Mouse (Mus musculus): Measurements from ENCODE around the gene Gm49450. TPM values are rescaled to one million over a fixed set of nuclear protein-coding genes. Genes with fewer than 3 reads are reported as not detected.
A peak's percentile ranks its signal among the peaks of the same experiment; 100 is the strongest.

Gm49450 gene
- total RNA-seq, 2 experiments from 2014 or later, result not detected

DNA sequence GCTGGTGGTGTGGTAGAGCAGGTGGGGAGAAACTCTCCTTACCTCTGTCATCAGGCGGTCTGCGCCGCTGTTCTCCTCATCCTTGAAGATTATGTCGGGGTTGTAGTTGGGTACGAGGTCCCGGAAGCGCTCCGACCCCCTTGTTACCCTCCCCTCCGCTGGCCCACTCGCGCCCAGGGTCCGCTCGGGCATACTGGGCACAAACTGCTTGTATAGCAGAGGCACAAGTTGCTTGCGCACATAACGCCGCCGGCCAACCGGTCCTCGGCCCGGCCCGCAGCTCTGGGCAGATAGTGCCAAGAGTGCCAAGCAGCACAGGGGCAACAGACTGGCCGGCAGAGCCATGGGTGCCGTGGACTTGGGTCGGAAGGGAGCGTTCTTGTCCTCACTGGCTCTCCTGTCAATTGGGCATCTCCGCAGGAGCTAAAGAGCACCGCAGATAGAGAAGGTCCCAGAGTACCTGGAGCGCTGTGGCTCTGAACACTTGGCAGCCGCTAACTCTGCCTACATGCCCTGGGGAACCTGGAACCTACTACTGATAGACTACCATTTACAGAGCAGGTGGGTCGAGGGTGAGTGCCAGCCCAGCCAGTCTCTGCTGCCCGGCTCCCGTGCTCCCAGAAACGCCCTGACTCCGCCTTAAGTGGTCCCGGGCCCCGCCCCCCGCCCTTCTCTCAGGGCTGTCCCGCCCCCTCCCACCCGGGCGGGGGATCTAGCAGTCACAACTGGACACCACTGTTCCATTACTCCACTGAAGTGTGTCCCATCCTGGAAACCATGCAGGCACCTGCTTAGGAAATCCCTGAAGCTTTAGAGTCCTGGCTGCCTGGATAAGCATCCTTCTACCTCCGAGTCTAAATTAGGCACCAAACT is 55.2 kb downstream of the Gm49450 start, which contains the start of gene Dhh:
Dhh (minus strand) TSS at position 613 of the 873 bp plus-strand sequence.
- intact Hi-C loops (cut with DNase I), result no loop called here
- no peak for DNase-seq (ENCODE audit: low spot score in 2 of 2)

- intact Hi-C loops (cut with DNase I), result no loop called here
- no peak for DNase-seq (ENCODE audit: low spot score in 2 of 2)
Measured at GRCm38 (mm10) chr15:98897495-98897894, 55.9 kb downstream of the Gm49450 start.

DNA sequence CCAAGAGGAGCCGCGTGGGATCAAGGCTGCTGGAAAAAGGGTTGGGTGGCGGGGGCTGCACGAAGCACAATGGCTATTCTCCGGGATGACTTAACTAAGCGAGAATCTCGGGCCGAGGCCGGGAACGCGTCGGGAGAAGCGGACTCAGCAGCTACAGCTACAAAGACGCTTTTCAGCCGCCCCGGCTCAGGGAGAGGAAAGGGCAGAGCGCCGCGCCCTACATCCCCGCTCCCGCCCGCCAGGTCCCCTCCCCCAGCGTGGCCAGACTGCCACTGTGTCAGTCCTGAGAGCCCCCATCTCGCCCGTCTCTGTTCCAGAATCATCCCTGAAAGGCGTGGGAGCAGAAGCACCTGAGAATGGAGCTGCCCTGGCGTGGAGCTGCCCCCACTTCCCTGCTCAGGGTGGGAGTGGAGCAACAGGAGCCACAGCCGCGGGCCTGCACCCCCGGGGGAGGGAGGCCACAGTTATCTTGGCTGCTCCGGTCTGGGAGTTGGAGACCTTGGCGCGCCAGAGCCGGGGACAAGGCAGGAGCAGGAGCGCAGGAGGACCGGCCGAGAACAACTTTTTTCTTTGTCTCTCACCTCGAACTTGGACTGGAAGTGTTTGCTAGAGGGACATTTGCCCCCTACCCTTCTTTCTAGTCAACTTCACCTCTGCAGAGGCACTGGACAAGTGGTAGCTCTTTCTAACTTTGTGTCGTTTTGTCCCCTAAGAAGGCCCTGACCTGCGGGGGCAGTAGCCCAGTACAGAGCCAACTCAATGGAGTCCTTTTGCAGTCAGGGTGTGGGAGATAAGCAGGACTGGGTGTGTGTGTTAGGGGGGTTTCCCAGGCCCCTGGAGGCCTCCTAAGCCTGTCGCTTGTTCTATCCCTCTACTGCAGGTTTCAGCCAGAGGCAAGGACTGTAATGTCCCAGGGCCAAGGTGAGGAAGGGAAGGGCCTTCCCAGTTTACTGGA is 57.4 kb downstream of the Gm49450 start:
- no peak for DNase-seq (ENCODE audit: low spot score in 2 of 2)
- intact Hi-C loops (cut with DNase I), result no loop called here

DNA sequence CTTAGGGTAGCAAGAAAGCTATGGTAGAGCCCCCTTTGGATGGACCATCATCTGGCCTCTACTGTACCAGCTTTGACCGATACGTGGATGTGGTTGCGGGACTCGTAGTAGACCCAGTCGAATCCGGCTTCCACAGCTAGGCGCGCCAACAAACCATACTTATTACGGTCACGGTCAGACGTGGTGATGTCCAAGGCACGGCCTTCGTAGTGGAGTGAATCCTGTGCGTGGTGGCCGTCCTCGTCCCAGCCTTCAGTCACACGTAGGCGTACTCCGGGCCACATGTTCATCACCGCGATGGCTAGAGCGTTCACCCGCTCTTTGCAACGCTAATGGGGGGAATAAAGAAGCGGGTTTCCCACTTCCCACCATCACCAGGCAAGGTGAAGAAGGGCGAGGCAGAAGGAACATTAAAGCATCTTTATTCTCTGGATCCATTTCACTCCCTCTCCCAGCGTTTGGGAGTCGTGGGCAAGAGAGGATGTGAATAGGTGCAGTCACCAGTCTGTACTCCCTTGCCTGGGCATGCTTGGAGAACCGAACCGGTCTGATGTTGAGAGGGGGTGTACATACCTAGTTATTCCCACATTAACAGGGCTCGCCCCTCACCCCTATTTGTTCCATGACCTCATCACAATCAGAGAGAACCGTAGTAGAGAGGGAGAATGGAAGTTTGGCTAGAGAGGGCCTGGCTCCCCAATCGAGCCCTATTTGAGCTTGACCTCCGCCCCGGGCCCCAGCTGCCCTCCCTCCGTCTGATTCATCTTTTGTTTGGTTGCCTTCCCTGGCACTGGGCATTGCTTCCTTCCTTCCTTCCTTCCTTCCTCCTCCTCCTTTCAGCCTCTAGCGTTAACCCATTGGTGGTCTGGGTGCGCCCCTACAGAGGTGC is 58.4 kb downstream of the Gm49450 start:
- no peak for DNase-seq (ENCODE audit: low spot score in 2 of 2)
- intact Hi-C loops (cut with DNase I), result no loop called here

- intact Hi-C loops (cut with DNase I), result loop anchor here (2.0 kb wide), 2 partner anchors 35 to 99 kb away; no protein-coding TSS in a partner anchor
- peak; percentile 49 to 59 for DNase-seq (ENCODE audit: low spot score in 2 of 2)
Measured at GRCm38 (mm10) chr15:98893940-98894745, 59.2 kb downstream of the Gm49450 start, which contains the start of gene Rhebl1. Gene Rhebl1 (minus strand): TSS chr15:98894540.

GRCm38 (mm10) chr15:98893036-98893435 is 60.3 kb downstream of the Gm49450 start:
- intact Hi-C loops (cut with DNase I), result loop anchor here (2.0 kb wide), 2 partner anchors 36 to 100 kb away; no protein-coding TSS in a partner anchor
- DNase-seq (ENCODE audit: low spot score in 2 of 2), result no peak

- intact Hi-C loops (cut with DNase I), result loop anchor here (2.0 kb wide), 2 partner anchors 37 to 101 kb away; no protein-coding TSS in a partner anchor
- peak in 1 of 2 experiments; percentile 33 for DNase-seq (ENCODE audit: low spot score in 2 of 2)
Measured at GRCm38 (mm10) chr15:98891907-98892606, 61.3 kb downstream of the Gm49450 start.

DNA sequence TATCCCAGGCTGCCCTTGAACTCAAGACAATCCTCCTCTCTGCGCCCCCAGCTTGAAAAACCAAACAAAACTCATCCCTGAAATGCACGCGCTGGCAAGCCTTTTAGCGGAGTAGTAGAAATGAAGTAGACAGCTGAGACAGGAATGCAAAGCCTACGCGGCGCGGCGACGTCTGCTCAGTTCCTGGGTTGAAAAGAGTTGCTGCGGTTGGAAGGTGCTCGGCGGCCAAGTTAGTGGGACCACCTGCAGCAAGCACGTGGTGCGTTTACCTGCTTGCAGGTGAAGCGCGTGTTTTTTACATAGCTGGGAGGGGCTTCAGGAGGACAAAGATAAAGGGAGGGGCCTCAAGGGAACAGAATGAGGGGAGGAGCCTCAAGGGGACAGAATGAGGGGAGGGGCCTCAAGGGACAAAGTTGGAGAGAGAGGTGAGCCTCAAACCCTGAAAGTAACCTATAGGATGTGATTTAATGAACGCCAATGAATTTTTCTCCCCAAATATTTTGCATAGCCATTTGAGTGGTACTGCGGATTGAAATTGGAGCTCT is 62.1 kb downstream of the Gm49450 start:
- intact Hi-C loops (cut with DNase I), result no loop called here
- DNase-seq (ENCODE audit: low spot score in 2 of 2), result no peak

DNA sequence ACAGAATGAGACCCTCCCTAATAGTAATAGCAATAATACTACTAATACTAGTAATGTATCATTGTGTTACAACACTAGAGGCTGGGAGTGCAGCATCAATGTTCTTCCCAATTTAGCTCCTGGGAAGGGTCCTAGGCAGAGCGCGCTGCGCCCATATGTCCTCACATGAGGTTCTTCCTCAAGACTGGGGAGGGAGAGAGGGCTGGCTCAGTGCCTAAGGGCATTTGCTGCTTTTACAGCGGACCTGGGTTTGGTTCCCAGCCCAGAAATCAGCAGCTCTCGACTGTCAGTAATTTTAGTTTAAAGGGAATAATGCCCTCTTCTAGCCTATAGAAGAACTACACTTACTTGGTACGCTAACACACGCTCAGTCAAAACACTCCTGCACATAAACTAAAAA is 65.8 kb downstream of the Gm49450 start:
- intact Hi-C loops (cut with DNase I), result no loop called here
- DNase-seq (ENCODE audit: low spot score in 2 of 2), result no peak

DNA sequence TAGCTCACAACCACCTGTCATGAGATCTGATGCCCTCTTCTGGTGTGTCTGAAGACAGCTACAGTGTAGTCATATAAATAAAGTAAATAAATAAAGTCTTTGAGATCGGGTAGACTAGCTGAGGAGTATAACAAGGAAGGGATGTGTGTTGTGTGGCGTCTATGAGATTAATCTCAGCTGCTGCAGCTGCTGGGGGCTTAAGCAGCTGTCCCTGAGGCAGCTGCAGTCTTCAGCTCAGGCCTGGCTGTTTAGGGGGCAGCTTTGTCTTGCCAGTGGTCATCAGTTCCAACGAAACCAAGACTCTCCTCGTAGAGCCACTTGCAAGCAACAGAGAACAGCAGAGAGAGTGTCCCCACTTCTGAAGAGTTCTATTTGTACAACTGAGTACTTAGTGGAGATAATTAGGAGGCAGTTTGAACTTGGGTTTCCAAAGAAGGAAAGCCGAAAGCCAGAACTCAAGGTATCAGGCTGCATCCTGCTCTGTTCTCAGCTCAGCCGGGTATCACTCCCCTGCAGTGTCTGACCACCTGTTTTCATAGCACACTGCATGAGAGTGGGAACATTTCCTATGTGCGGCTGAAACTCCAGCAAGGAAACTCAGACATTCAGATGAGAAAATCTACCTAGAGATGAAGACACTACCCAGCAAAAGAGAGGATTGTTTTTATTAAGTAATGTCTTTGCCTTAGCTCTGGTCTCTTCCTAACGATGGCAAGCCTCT is 66.5 kb downstream of the Gm49450 start:
- DNase-seq (ENCODE audit: low spot score in 2 of 2), result no peak
- intact Hi-C loops (cut with DNase I), result no loop called here

GRCm38 (mm10) chr15:98884106-98884505 is 69.2 kb downstream of the Gm49450 start:
- intact Hi-C loops (cut with DNase I), result no loop called here
- no peak for DNase-seq (ENCODE audit: low spot score in 2 of 2)

DNA sequence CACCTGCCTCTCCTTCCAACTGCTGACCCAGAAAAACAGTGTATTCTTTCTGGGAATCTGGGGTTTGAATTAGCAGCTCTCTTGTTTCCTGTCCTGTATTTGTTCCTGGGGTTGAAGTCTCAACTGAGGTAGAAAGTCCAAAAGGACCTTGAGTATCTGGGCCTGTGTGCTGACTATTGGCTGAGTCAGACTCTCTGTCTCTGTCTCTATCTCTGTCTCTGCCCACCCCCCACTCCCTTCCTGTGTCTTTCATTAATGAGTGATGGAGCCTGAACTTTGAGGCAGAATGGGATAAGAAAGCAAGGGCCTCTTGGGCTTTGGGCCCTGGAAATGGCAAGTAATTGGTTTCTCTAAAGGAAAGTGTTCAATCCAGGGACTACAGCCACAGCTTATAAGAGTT is 69.7 kb downstream of the Gm49450 start:
- DNase-seq (ENCODE audit: low spot score in 2 of 2), result no peak
- intact Hi-C loops (cut with DNase I), result no loop called here

Other genes starting within 250 kb of the Gm49450 start
- 10 to 100 TPM; 12.5 to 14.4 TPM for gene Ccdc65, start 245.3 kb downstream of the Gm49450 start, total RNA-seq (2021)
- 1 to 10 TPM; 1.5 to 2.1 TPM for gene Fkbp11, start 225.4 kb downstream of the Gm49450 start, total RNA-seq (2021)
- gene Arf3, start 190.3 kb downstream of the Gm49450 start, total RNA-seq (2021), result 100 to 1,000 TPM; 721 to 734 TPM
- gene Wnt10b, start 175.4 kb downstream of the Gm49450 start, total RNA-seq (2021), result 1 to 10 TPM in 1 of 2 experiments, under 1 TPM in 1; 0.59 to 1.1 TPM
- gene Wnt1, start 163.7 kb downstream of the Gm49450 start, total RNA-seq (2021), result not detected
- 100 to 1,000 TPM; 827 to 848 TPM for gene Ddn, start 144.1 kb downstream of the Gm49450 start, total RNA-seq (2021)
- 10 to 100 TPM; 49.1 to 50.0 TPM for gene Prkag1, start 122.0 kb downstream of the Gm49450 start, total RNA-seq (2021)
- gene Kmt2d, start 82.3 kb downstream of the Gm49450 start, total RNA-seq (2021), result 10 to 100 TPM; 69.9 to 98.8 TPM
- gene Rhebl1, start 59.0 kb downstream of the Gm49450 start, total RNA-seq (2021), result 10 to 100 TPM in 1 of 2 experiments, 1 to 10 TPM in 1; 9.0 to 10.5 TPM
- under 1 TPM in 1 of 2 experiments, not detected in 1; 0.35 TPM for gene Dhh, start 55.0 kb downstream of the Gm49450 start, total RNA-seq (2021)
- 10 to 100 TPM; 12.6 to 16.6 TPM for gene Lmbr1l, start 35.3 kb downstream of the Gm49450 start, total RNA-seq (2021)
- gene Tuba1b, start 19.0 kb downstream of the Gm49450 start, total RNA-seq (2021), result 100 to 1,000 TPM; 509 to 602 TPM
- gene Tuba1a, start 152 bp upstream of the Gm49450 start, total RNA-seq (2021), result 1,000 to 10,000 TPM in 1 of 2 experiments, 100 to 1,000 TPM in 1; 932 to 1,107 TPM
- 10 to 100 TPM; 60.3 to 78.5 TPM for gene Tuba1c, start 76.3 kb upstream of the Gm49450 start, total RNA-seq (2021)
- 1 to 10 TPM in 1 of 2 experiments, under 1 TPM in 1; 0.97 to 1.8 TPM for gene Prph, start 101.6 kb upstream of the Gm49450 start, total RNA-seq (2021)
- under 1 TPM in 1 of 2 experiments, not detected in 1; 0.32 TPM for gene Troap, start 121.0 kb upstream of the Gm49450 start, total RNA-seq (2021)
- not detected for gene C1ql4, start 134.3 kb upstream of the Gm49450 start, total RNA-seq (2021)
- under 1 TPM; 0.25 to 0.27 TPM for gene Dnajc22, start 139.6 kb upstream of the Gm49450 start, total RNA-seq (2021)
- gene Spats2, start 172.4 kb upstream of the Gm49450 start, total RNA-seq (2021), result 10 to 100 TPM; 35.2 to 37.5 TPM

All from left cerebral cortex, postnatal 36 days (tissue).